Mouse (Mus musculus) limb, embryonic 15.5 days (tissue): ENCODE results near the gene Ptpn22. TPM values are rescaled to one million over a fixed set of nuclear protein-coding genes. Genes with fewer than 3 reads are reported as not detected.
"Not testable (repeated sequence)": the region's sequence is repeated elsewhere in the genome, so short reads cannot be mapped to it uniquely, and the experiment has no call there.

ENCODE experiments used
- ATAC-seq: fragments of 200-750 bp; cut with Nextera tagmentation; 2 replicates; pipeline ENCODE4 v1.8.0; 2017; ENCODE audit warnings: low read depth, moderate TSS enrichment; ENCODE audit not compliant: insufficient number of reproducible peaks, low FRiP score, low TSS enrichment
- H3K27ac ChIP-seq: fragments of 300-500 bp; sonication (generic); 2 replicates; pipeline ENCODE4 v1.5.1; 2015; ENCODE audit warnings: moderate library complexity, mild to moderate bottlenecking, inconsistent platforms
- H3K27me3 ChIP-seq: fragments of 300-500 bp; sonication (generic); 2 replicates; pipeline ENCODE4 v1.6.1; 2015; ENCODE audit warnings: inconsistent platforms
- H3K36me3 ChIP-seq: fragments of 300-500 bp; sonication (generic); 2 replicates; pipeline ENCODE4 v1.6.1; 2015; ENCODE audit warnings: inconsistent platforms
- H3K4me1 ChIP-seq: fragments of 300-500 bp; sonication (generic); 2 replicates; pipeline ENCODE4 v1.6.1; 2015; ENCODE audit warnings: inconsistent platforms
- H3K4me2 ChIP-seq: fragments of 300-500 bp; sonication (generic); 2 replicates; pipeline ENCODE4 v1.6.1; 2015; ENCODE audit warnings: mild to moderate bottlenecking, inconsistent platforms
- H3K4me3 ChIP-seq: fragments of 300-500 bp; sonication (generic); 2 replicates; pipeline ENCODE4 v1.5.1; 2015; ENCODE audit warnings: mild to moderate bottlenecking, inconsistent platforms
- H3K9ac ChIP-seq: fragments of 300-500 bp; sonication (generic); 2 replicates; pipeline ENCODE4 v1.6.1; 2015; ENCODE audit warnings: inconsistent platforms
- H3K9me3 ChIP-seq: fragments of 300-500 bp; sonication (generic); 2 replicates; pipeline ENCODE4 v1.6.1; 2016; ENCODE audit warnings: inconsistent platforms
- WGBS: fragments of 180-500 bp; shearing (Covaris S2); methylation state at CpG from one replicate; pipeline ENCODE4 v1.1.7; 2015; 5-methylcytosine and 5-hydroxymethylcytosine counted together
- polyA plus RNA-seq: library from polyadenylated mRNA; unstranded; fragments of >200 nt; fragmentation: Nextera tagmentation; extraction: Ambion mirVana; gene quantifications from 2 replicates; pipeline ENCODE4 v1.2.1, GENCODE M21; 2015

Gene Ptpn22
- 0.94 and 1.1 TPM in 2 replicates for polyA plus RNA-seq

DNA sequence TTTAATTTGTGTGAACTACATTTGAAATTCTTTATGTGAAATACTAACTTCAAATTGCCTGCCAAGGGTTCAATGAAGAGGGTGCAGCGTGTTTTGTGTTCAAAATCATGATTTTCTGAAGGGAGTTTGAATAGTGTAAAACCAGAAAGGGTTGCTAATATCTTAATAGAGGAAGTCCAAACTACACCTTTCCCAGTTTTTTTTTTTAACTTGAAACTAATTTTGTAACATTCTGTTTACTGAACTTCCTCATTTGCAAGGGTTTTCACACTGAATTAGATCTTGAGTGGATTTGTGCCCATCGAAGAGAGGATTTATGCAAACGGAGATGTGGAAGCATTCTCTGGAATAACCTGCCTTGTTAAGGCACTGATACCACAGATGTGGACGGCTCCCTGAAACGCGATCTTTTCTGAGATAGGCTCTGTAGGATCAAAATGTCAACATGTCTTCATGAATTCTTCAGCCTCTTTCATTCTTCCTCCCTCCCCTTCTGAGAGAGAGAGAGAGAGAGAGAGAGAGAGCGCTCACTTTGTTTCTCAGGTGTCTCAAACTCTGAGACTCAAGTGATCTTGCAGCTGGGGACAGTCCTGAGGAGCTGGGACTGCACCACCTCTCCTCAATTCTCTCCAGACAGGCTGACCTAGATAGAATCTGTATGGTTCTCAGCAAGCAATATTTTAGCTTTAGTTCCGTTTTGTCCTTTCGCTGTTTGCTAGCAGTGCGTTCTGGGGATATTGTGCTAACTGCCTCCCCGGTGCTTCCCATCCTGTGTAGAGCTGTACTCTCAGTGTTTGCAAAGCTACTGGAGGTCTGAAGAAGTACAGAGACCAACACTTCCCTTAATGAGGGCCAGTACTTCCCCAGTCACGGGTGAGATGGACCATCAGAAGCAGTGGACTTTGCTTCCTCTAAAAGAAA is at the start of gene Ptpn22:
Gene Ptpn22 (plus strand): TSS at position 915 of the 921 bp plus-strand sequence.
- no peaks in the 10 kb centered on the region for H3K9me3 ChIP-seq
- no peak within 1 kb of the TSS for H3K27ac ChIP-seq
- H3K9ac ChIP-seq: no peak within 1 kb of the TSS
- no peaks in the 10 kb centered on the region for H3K4me1 ChIP-seq
- no peaks in the 10 kb centered on the region for H3K27me3 ChIP-seq
- no peak for ATAC-seq
- H3K4me3 ChIP-seq: no peak within 1 kb of the TSS
- no peaks in the 10 kb centered on the region for H3K36me3 ChIP-seq
- 73% methylated on average over 12 of the region's 12 CpGs for WGBS
- no peak within 1 kb of the TSS for H3K4me2 ChIP-seq

DNA sequence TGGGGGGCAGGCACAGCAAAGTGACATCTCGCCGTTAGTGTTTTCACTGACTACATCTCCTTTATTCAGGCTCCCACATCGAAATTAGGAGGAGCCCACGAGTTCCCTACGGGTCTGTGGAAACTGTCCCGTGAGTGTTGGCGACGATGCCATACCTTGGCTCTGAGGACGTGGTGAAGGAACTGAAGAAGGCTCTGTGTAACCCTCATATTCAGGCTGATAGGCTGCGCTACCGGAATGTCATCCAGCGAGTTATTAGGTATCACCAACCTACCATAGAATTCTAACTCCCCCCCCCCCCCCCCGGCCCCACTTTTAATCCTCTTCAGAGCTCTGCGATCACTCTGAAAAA is 49.8 kb upstream of the Ptpn22 start:
- Histone ChIP-seq H3K4me1 (peaks cover 9% of the 10 kb centered on the region; the same call in 1 of the 2 replicates), H3K4me2 (peak overlapping the region; percentile 48), H3K9me3 (no peaks in the 10 kb centered on the region), H3K9ac (peak overlapping the region; percentile 65), H3K4me3 (peak overlapping the region; percentile 78), H3K27me3 (no peaks in the 10 kb centered on the region), H3K36me3 (peaks cover 21% of the 10 kb centered on the region), H3K27ac (peak overlapping the region; percentile 90)
- 3% methylated on average over 14 of the region's 14 CpGs for WGBS
- ATAC-seq: 0 out of 2 replicates have a peak, but pooled peaks have one; percentile 26

DNA sequence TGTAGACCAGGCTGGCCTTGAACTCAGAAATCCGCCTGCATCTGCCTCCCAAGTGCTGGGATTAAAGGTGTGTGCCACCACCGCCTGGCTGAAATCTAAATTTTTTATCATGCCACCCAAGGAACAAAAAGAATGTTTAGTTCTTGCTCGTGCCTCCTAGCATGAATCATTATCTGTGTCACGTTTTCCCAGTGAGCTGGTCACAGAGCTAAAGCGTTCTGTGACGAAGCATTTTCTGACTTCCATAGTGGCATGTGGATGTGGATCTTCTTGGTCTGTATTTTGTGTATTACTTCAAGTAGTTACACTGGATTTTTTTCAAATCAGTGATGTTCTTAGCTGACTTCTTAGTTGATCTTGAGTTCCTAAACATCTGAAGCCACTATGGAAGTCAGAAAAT is 48.6 kb upstream of the Ptpn22 start:
- Histone ChIP-seq H3K4me1 (peaks cover 9% of the 10 kb centered on the region; the same call in 1 of the 2 replicates), H3K36me3 (peaks cover 28% of the 10 kb centered on the region), H3K27ac (no peak overlapping the region), H3K27me3 (no peaks in the 10 kb centered on the region), H3K4me3 (no peak overlapping the region), H3K9me3 (no peaks in the 10 kb centered on the region), H3K4me2 (no peak overlapping the region), H3K9ac (no peak overlapping the region)
- 84% methylated on average over 6 of the region's 6 CpGs for WGBS
- ATAC-seq: no peak

DNA sequence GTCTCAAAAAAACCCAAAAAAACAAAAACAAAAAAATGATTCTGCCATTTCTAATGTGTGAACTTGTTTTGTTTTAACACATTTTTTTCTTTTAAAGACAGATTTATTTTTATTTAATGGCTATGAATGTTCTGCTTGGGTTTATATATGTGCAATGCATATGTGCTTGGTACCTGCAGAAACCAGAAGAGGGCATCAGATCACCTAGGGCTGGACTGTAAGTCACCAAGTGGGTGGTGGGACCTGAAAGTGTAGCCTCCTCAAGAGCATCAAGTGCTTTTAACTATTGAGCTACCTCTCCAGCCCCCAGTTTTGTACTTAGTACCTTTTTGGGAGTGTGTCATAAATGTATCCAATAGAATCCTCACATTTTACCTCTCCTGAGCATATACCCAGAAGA is 32.0 kb upstream of the Ptpn22 start:
- Histone ChIP-seq H3K27me3 (no peaks in the 10 kb centered on the region), H3K4me1 (no peaks in the 10 kb centered on the region), H3K4me2 (no peak overlapping the region), H3K27ac (no peak overlapping the region), H3K36me3 (peaks cover 9% of the 10 kb centered on the region), H3K4me3 (no peak overlapping the region), H3K9ac (no peak overlapping the region), H3K9me3 (no peaks in the 10 kb centered on the region)
- ATAC-seq: no peak

DNA sequence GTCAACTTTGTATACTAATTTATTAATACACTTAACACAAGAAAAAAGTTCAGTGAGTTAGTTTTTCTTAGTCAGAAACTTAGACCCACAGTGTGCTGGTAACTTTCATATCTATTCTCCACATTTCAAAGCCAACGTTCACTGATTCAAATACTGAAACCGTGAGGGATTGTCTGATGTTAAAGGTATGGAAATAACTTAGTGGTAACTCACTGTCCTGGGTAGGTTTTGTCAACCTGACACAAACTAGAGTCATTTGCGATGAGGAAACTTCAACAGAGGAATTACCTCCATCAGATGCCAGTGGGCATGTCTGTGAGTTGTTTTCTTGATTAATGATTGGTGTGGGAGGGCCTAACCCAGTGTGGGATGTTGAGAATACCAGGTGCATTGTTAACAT is 30.6 kb upstream of the Ptpn22 start:
- no peak for ATAC-seq
- H3K27me3 ChIP-seq: no peaks in the 10 kb centered on the region
- H3K4me3 ChIP-seq: no peak overlapping the region
- H3K27ac ChIP-seq: no peak overlapping the region
- H3K9me3 ChIP-seq: no peaks in the 10 kb centered on the region
- WGBS: 78% methylated on average over 3 of the region's 3 CpGs
- no peaks in the 10 kb centered on the region for H3K4me1 ChIP-seq
- no peaks in the 10 kb centered on the region for H3K36me3 ChIP-seq
- H3K9ac ChIP-seq: no peak overlapping the region
- no peak overlapping the region for H3K4me2 ChIP-seq

DNA sequence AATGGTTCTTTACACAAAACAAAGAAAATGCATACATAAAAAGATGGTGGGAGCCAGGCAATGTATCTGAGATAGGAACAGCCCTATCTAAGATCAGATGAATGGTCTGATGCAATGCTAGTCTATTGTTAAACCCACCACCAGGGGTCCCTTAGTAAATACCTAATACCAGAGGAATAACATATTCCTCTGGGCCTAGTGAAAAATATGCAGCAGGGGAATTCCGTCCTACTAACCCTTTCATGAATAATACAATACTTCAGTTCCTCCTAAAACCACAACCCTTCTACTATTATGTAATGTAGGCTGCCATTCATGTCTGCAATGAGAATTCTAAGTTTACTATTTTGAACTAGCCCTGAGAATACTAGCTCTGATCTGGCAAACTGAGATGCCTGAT is 28.9 kb upstream of the Ptpn22 start:
- H3K27me3 ChIP-seq, H3K4me1 ChIP-seq, H3K9me3 ChIP-seq, ATAC-seq, H3K4me2 ChIP-seq, H3K4me3 ChIP-seq, H3K27ac ChIP-seq, H3K9ac ChIP-seq, H3K36me3 ChIP-seq: not testable (repeated sequence)
- WGBS: 57% methylated on average over 1 of the region's 1 CpGs

DNA sequence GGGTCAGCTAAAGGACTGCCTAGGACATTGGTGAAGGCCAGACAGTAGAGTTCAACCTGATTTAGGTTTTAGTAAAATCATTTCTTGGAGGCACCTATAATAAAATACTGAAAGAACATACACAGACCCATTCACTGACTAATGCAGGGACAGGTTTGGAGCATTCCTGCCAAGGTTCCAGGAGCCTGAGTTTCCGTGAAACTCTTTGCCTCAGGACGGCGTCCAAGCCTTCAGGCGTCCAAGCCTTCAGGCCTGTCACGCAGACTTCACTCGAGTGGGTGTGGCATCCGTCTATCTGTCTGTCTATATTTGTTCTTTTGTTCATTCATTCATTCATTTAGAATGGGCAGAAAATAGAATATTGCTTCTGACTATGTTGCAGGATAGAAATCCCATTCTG is 28.4 kb upstream of the Ptpn22 start:
- 65% methylated on average over 7 of the region's 7 CpGs for WGBS

DNA sequence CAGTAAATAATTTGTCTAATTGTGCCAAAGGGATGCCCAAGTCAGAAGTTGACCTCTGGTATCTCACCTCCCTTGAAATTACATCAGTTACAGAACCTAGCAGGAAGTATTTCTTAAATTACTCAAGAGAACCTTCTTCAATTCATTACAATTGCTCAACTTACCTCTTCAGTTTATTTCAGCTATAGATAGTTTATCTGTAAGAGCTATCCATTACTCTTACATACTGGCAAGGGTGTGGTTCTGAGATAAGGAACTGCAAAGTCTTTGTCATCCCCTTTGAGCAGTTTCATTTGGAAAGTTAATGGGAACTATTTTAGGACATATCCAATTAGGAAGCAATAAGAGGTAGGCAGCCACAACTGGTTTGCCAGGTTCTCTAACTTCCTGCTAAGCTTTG is 27.2 kb upstream of the Ptpn22 start, which contains the start of gene Bcl2l15:
Gene Bcl2l15 (plus strand): TSS at position 176 of the 400 bp plus-strand sequence.
- ATAC-seq: no peak
- Histone ChIP-seq H3K4me1 (no peaks in the 10 kb centered on the region), H3K9ac (no peak within 1 kb of the TSS), H3K4me3 (no peak within 1 kb of the TSS), H3K4me2 (no peak within 1 kb of the TSS), H3K27me3 (no peaks in the 10 kb centered on the region), H3K9me3 (no peaks in the 10 kb centered on the region), H3K27ac (no peak within 1 kb of the TSS), H3K36me3 (no peaks in the 10 kb centered on the region)

More for the DNA sequence above, 28.4 kb upstream of the Ptpn22 start:
- H3K9ac ChIP-seq: no peak overlapping the region
- H3K27ac ChIP-seq: no peak overlapping the region
- H3K4me1 ChIP-seq: no peaks in the 10 kb centered on the region
- ATAC-seq: no peak
- no peak overlapping the region for H3K4me2 ChIP-seq
- H3K4me3 ChIP-seq: no peak overlapping the region
- no peaks in the 10 kb centered on the region for H3K36me3 ChIP-seq
- no peaks in the 10 kb centered on the region for H3K9me3 ChIP-seq
- H3K27me3 ChIP-seq: no peaks in the 10 kb centered on the region

DNA sequence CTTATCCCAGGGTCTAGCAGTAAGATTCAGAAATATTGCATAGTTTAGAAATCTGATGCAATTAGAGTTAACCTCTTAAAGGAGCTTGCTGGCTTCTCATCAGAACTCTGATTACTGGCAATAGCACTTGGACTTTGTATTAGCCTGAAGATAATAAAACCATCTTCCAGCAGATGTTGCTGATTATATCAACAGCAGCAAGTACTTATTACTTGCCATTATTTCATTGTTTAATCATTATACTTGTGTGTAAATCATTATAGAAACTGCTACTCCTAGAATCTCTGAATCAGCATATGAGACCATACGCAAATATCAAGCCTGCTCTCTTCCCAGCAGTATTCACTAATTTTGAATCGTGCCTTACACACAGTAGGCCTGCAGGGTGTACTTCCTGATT is 25.6 kb upstream of the Ptpn22 start:
- no peaks in the 10 kb centered on the region for H3K27me3 ChIP-seq
- no peak for ATAC-seq
- WGBS: 92% methylated on average over 2 of the region's 2 CpGs

DNA sequence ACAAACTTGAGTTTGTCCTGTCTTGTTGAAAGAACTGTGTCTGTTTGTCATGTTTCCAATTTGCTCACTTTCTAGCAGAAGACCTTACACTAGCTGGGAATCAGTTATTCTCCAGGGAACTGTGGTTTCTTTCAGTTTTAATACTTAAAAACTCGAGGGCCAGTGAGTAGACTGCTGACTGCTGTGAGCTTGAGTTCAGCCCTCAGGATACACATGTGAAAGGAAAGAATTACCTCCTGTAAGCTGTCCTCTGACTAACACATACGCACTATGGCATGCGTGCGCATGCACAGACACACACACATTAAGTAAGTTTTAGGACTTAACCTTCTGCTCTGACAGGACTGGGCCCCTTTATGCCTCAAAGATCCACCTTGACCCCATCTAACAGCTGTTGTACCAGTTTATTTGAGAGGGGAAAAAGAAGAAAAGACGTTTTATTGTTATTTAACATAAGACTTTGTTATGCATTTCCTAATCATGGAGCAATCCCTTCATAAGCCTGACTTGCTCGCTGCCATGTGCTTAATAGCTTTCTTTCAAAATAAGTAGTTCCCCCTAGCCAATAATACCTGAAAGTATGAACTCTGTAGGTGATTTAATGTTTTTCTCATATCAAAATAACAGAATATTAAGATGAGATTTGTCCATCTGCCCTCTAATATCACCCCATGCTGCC is 24.2 kb upstream of the Ptpn22 start:
- ATAC-seq: no peak
- 63% methylated on average over 6 of the region's 6 CpGs for WGBS
- Histone ChIP-seq H3K9ac (no peak overlapping the region), H3K27ac (no peak overlapping the region), H3K27me3 (no peaks in the 10 kb centered on the region), H3K4me1 (no peaks in the 10 kb centered on the region), H3K36me3 (no peaks in the 10 kb centered on the region), H3K4me2 (no peak overlapping the region), H3K4me3 (no peak overlapping the region), H3K9me3 (no peaks in the 10 kb centered on the region)

More for the DNA sequence above, 25.6 kb upstream of the Ptpn22 start:
- Histone ChIP-seq H3K4me1 (no peaks in the 10 kb centered on the region), H3K4me2 (no peak overlapping the region), H3K27ac (no peak overlapping the region), H3K4me3 (no peak overlapping the region), H3K36me3 (no peaks in the 10 kb centered on the region), H3K9ac (no peak overlapping the region), H3K9me3 (no peaks in the 10 kb centered on the region)

DNA sequence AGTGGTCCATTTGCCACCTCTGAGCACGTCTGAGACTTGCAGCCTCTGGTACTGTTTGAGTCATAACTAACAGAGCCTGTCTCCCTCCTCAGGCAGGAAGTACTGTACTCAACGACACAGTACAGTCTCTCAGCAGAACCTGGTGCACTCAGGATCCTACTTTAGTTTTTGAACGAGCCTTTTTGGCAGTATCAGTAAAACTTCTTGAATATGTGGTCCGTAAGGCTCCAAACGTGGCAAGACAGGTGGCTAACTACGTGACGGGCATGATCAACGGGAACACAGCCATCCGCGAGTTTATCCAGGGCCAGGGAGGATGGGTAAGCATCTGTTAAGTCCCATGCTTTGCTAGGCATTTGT is 23.7 kb upstream of the Ptpn22 start:
- no peak overlapping the region for H3K27ac ChIP-seq
- H3K9me3 ChIP-seq: no peaks in the 10 kb centered on the region
- H3K36me3 ChIP-seq: no peaks in the 10 kb centered on the region
- H3K4me2 ChIP-seq: no peak overlapping the region
- no peak overlapping the region for H3K4me3 ChIP-seq
- no peak overlapping the region for H3K9ac ChIP-seq
- no peak for ATAC-seq
- H3K27me3 ChIP-seq: no peaks in the 10 kb centered on the region
- no peaks in the 10 kb centered on the region for H3K4me1 ChIP-seq
- 68% methylated on average over 10 of the region's 10 CpGs for WGBS

DNA sequence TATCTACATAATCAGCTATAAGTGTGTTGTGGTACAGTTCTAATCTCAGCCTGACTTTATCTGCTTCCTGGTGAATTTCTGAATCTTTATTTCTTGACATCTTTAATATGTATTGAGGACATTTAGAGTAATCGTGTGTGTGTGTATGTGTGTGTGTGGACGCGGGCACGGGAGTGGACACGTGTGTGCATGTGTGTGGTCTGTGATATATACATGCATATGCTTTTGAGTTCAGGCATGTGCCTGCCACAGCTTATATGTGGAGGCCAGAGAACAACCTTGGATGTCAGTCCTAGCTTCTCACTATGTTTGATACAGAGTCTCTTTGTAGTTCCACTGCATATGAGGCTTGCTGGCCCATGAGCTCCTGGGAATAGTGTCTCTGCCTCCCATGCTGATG is 23.1 kb upstream of the Ptpn22 start:
- no peak for ATAC-seq
- H3K4me1 ChIP-seq: no peaks in the 10 kb centered on the region
- no peak overlapping the region for H3K27ac ChIP-seq
- H3K4me2 ChIP-seq: no peak overlapping the region
- H3K4me3 ChIP-seq: no peak overlapping the region
- no peaks in the 10 kb centered on the region for H3K27me3 ChIP-seq
- H3K36me3 ChIP-seq: no peaks in the 10 kb centered on the region
- H3K9me3 ChIP-seq: no peaks in the 10 kb centered on the region
- no peak overlapping the region for H3K9ac ChIP-seq
- WGBS: 96% methylated on average over 5 of the region's 5 CpGs
